Mouse (Mus musculus) embryonic facial prominence, embryonic 15.5 days (tissue): ENCODE data around the gene Usf3. TPM values are rescaled to one million over a fixed set of nuclear protein-coding genes. Genes with fewer than 3 reads are reported as not detected.
A peak's percentile ranks its signal among the peaks of the same experiment; 100 is the strongest.

ENCODE experiments used
- ATAC-seq: fragments of 200-750 bp; cut with Nextera tagmentation; 2 replicates; pipeline ENCODE4 v1.8.0; 2017; ENCODE audit warnings: low read depth, moderate TSS enrichment; ENCODE audit not compliant: insufficient number of reproducible peaks, low FRiP score, low TSS enrichment
- H3K27ac ChIP-seq: fragments of 300-500 bp; sonication (generic); replicated peaks from 2 replicates; pipeline ENCODE4 v1.5.1; 2015; ENCODE audit warnings: mild to moderate bottlenecking, inconsistent platforms
- H3K27me3 ChIP-seq: fragments of 300-500 bp; sonication (generic); 2 replicates; pipeline ENCODE4 v1.6.1; 2015; ENCODE audit warnings: inconsistent platforms
- H3K36me3 ChIP-seq: fragments of 300-500 bp; sonication (generic); 2 replicates; pipeline ENCODE4 v1.6.1; 2015; ENCODE audit warnings: mild to moderate bottlenecking, inconsistent platforms
- H3K4me1 ChIP-seq: fragments of 300-500 bp; sonication (generic); 2 replicates; pipeline ENCODE4 v1.6.1; 2015; ENCODE audit warnings: inconsistent platforms
- H3K4me2 ChIP-seq: fragments of 300-500 bp; sonication (generic); replicated peaks from 2 replicates; pipeline ENCODE4 v1.6.1; 2015; ENCODE audit warnings: mild to moderate bottlenecking, inconsistent platforms
- H3K4me3 ChIP-seq: fragments of 300-500 bp; sonication (generic); replicated peaks from 2 replicates; pipeline ENCODE4 v1.5.1; 2015; ENCODE audit warnings: mild to moderate bottlenecking, inconsistent platforms
- H3K9ac ChIP-seq: fragments of 300-500 bp; sonication (generic); 2 replicates; pipeline ENCODE4 v1.6.1; 2015; ENCODE audit warnings: inconsistent platforms
- H3K9me3 ChIP-seq: fragments of 300-500 bp; sonication (generic); replicated peaks from 2 replicates; pipeline ENCODE4 v1.6.1; 2016; ENCODE audit warnings: inconsistent platforms
- WGBS: fragments of 180-500 bp; shearing (Covaris S2); methylation state at CpG from one replicate; pipeline ENCODE4 v1.1.7; 2015; 5-methylcytosine and 5-hydroxymethylcytosine counted together
- polyA plus RNA-seq: library from polyadenylated mRNA; unstranded; fragments of >200 nt; fragmentation: Nextera tagmentation; extraction: Ambion mirVana; gene quantifications from 2 replicates; pipeline ENCODE4 v1.2.1, GENCODE M21; 2015

Usf3 gene
- polyA plus RNA-seq, 1 experiment from 2014 or later = 2.3 TPM

GRCm38 (mm10) chr16:44240406-44240805 lies 67.4 kb downstream of the Usf3 start:
- H3K36me3 ChIP-seq = no peaks in the 10 kb centered on the region
- H3K9me3 ChIP-seq = no peaks in the 10 kb centered on the region
- 58% methylated on average over 8 of the region's 8 CpGs for WGBS
- H3K4me1 ChIP-seq = no peaks in the 10 kb centered on the region
- H3K9ac ChIP-seq = no peak overlapping the region
- no peak overlapping the region for H3K27ac ChIP-seq
- ATAC-seq = no peak
- H3K4me3 ChIP-seq = no peak overlapping the region
- no peaks in the 10 kb centered on the region for H3K27me3 ChIP-seq
- H3K4me2 ChIP-seq = no peak overlapping the region

- Histone ChIP-seq H3K4me2 (no peak overlapping the region), H3K4me1 (no peaks in the 10 kb centered on the region), H3K27ac (no peak overlapping the region), H3K9ac (no peak overlapping the region), H3K27me3 (no peaks in the 10 kb centered on the region), H3K36me3 (no peaks in the 10 kb centered on the region), H3K9me3 (no peaks in the 10 kb centered on the region), H3K4me3 (no peak overlapping the region)
- ATAC-seq = no peak
- WGBS = 3% methylated on average over 1 of the region's 1 CpGs
These were observed 69.6 kb downstream of the Usf3 start for GRCm38 (mm10) chr16:44242633-44243032.

GRCm38 (mm10) chr16:44243323-44243722 lies 70.3 kb downstream of the Usf3 start:
- WGBS = 59% methylated on average over 7 of the region's 7 CpGs
- H3K4me2 ChIP-seq = no peak overlapping the region
- H3K27ac ChIP-seq = no peak overlapping the region
- H3K27me3 ChIP-seq = no peaks in the 10 kb centered on the region
- H3K9me3 ChIP-seq = no peaks in the 10 kb centered on the region
- H3K4me3 ChIP-seq = no peak overlapping the region
- ATAC-seq = no peak
- H3K4me1 ChIP-seq = no peaks in the 10 kb centered on the region
- no peaks in the 10 kb centered on the region for H3K36me3 ChIP-seq
- H3K9ac ChIP-seq = no peak overlapping the region

GRCm38 (mm10) chr16:44249985-44250384 lies 76.9 kb downstream of the Usf3 start:
- Histone ChIP-seq H3K27me3 (no peaks in the 10 kb centered on the region), H3K9ac (no peak overlapping the region), H3K4me2 (no peak overlapping the region), H3K4me3 (no peak overlapping the region), H3K36me3 (no peaks in the 10 kb centered on the region), H3K27ac (no peak overlapping the region), H3K9me3 (no peaks in the 10 kb centered on the region), H3K4me1 (no peaks in the 10 kb centered on the region)
- WGBS = 90% methylated on average over 10 of the region's 10 CpGs
- no peak for ATAC-seq

- 94% methylated on average over 3 of the region's 3 CpGs for WGBS
- H3K27me3 ChIP-seq = no peaks in the 10 kb centered on the region
- no peaks in the 10 kb centered on the region for H3K4me1 ChIP-seq
- no peaks in the 10 kb centered on the region for H3K36me3 ChIP-seq
- no peak overlapping the region for H3K9ac ChIP-seq
- no peak for ATAC-seq
- no peak overlapping the region for H3K27ac ChIP-seq
- no peak overlapping the region for H3K4me3 ChIP-seq
- H3K4me2 ChIP-seq = no peak overlapping the region
- no peaks in the 10 kb centered on the region for H3K9me3 ChIP-seq
These were observed 79.7 kb downstream of the Usf3 start for GRCm38 (mm10) chr16:44252735-44253134.

- Histone ChIP-seq H3K9me3 (no peaks in the 10 kb centered on the region), H3K9ac (no peak overlapping the region), H3K27ac (no peak overlapping the region), H3K27me3 (no peaks in the 10 kb centered on the region), H3K4me3 (no peak overlapping the region), H3K4me1 (no peaks in the 10 kb centered on the region), H3K4me2 (no peak overlapping the region), H3K36me3 (no peaks in the 10 kb centered on the region)
- no peak for ATAC-seq
- WGBS = 71% methylated on average over 7 of the region's 7 CpGs
These were observed 81.0 kb downstream of the Usf3 start for GRCm38 (mm10) chr16:44253797-44254634.

GRCm38 (mm10) chr16:44254698-44255097 lies 81.7 kb downstream of the Usf3 start:
- H3K9me3 ChIP-seq = no peaks in the 10 kb centered on the region
- H3K4me1 ChIP-seq = no peaks in the 10 kb centered on the region
- no peak overlapping the region for H3K4me3 ChIP-seq
- no peak overlapping the region for H3K9ac ChIP-seq
- 73% methylated on average over 7 of the region's 7 CpGs for WGBS
- no peak overlapping the region for H3K4me2 ChIP-seq
- H3K36me3 ChIP-seq = no peaks in the 10 kb centered on the region
- no peak overlapping the region for H3K27ac ChIP-seq
- peak; percentile 70 for ATAC-seq
- H3K27me3 ChIP-seq = no peaks in the 10 kb centered on the region

- H3K4me1 ChIP-seq = no peaks in the 10 kb centered on the region
- no peak overlapping the region for H3K9ac ChIP-seq
- 82% methylated on average over 3 of the region's 3 CpGs for WGBS
- no peak overlapping the region for H3K27ac ChIP-seq
- no peaks in the 10 kb centered on the region for H3K36me3 ChIP-seq
- H3K27me3 ChIP-seq = no peaks in the 10 kb centered on the region
- ATAC-seq = no peak
- no peaks in the 10 kb centered on the region for H3K9me3 ChIP-seq
- H3K4me3 ChIP-seq = no peak overlapping the region
- H3K4me2 ChIP-seq = no peak overlapping the region
These were observed 84.4 kb downstream of the Usf3 start for GRCm38 (mm10) chr16:44257476-44257875.

- Histone ChIP-seq H3K4me2 (no peak overlapping the region), H3K4me3 (no peak overlapping the region), H3K27me3 (no peaks in the 10 kb centered on the region), H3K36me3 (no peaks in the 10 kb centered on the region), H3K9me3 (no peaks in the 10 kb centered on the region), H3K4me1 (no peaks in the 10 kb centered on the region), H3K27ac (no peak overlapping the region), H3K9ac (no peak overlapping the region)
- 72% methylated on average over 2 of the region's 2 CpGs for WGBS
- ATAC-seq = no peak
These were observed 91.9 kb downstream of the Usf3 start for GRCm38 (mm10) chr16:44264916-44265315.

GRCm38 (mm10) chr16:44265562-44265961 lies 92.5 kb downstream of the Usf3 start:
- Histone ChIP-seq H3K9ac (no peak overlapping the region), H3K27ac (no peak overlapping the region), H3K36me3 (no peaks in the 10 kb centered on the region), H3K27me3 (no peaks in the 10 kb centered on the region), H3K4me1 (no peaks in the 10 kb centered on the region), H3K9me3 (no peaks in the 10 kb centered on the region), H3K4me2 (no peak overlapping the region), H3K4me3 (no peak overlapping the region)
- 85% methylated on average over 6 of the region's 6 CpGs for WGBS
- no peak for ATAC-seq

GRCm38 (mm10) chr16:44268541-44269215 lies 95.6 kb downstream of the Usf3 start:
- no peak for ATAC-seq
- Histone ChIP-seq H3K9me3 (no peaks in the 10 kb centered on the region), H3K27ac (no peak overlapping the region), H3K9ac (no peak overlapping the region), H3K27me3 (no peaks in the 10 kb centered on the region), H3K4me3 (no peak overlapping the region), H3K36me3 (no peaks in the 10 kb centered on the region), H3K4me1 (no peaks in the 10 kb centered on the region), H3K4me2 (no peak overlapping the region)
- 80% methylated on average over 7 of the region's 7 CpGs for WGBS
